Mouse (Mus musculus): ENCODE measurements around the gene Cd63.

Gene Cd63

DNA sequence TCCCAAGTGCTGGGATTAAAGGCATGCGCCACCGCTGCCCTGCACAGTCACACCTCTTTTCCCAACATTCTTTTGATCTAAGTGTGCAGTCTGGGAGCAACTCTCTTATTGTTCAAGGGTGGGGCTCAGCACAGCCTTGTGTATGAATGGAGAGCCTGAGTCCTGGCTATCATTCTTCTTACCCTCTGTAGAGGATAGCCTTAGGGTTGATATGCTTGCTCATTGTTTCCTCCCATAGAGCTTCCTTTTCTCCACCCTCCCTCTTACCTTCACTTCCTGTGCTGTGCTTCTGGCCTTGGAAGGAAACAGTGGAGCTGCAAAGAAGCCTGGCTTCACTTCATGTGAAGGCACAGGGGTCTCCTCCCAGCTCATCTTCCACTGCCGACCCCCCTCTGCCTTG lies at the start of gene Cd63:
Gene Cd63, plus strand, starts transcription at position 292 of the 400 bp plus-strand sequence.
- no peak for DNase-seq

DNA sequence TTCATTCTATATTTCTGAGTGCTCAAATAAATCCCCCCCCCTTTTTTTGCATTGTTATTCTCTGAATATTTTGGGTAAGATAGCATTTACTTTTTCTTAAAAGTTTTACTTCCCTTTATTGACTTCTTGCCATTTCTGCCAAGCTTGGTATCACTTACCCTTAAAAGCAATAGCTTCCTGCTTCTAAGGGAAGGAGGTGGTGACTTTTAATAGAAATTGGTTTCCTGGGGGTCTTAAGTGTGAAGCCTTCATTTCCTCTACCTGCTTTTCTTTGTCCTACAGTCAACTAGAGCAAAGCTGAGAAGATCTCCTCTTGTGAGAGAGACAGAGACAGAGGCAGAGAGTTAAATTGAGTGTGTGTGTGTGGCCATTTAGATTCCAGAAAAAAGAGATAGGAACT lies 39.6 kb upstream of the Cd63 start:
- no peak for DNase-seq

DNA sequence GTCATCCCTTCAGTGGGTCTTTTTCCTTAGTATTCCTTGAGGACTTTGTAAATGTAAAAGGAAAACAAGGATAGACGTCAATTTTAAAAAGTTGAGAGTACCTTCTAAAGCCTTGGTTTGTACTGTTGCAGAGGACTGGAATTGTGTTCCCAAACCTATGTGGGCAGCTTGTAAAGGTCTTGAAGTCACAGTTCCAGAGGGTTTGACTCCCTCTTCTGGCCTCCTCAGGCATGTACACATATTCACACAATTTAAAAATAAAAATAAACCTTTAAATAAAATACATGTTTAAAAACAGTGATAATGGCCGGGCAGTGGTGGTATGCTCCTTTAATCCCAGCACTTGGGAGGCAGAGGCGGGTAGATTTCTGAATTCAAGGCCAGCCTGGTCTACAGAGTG lies 34.7 kb upstream of the Cd63 start:
- no peak for DNase-seq

DNA sequence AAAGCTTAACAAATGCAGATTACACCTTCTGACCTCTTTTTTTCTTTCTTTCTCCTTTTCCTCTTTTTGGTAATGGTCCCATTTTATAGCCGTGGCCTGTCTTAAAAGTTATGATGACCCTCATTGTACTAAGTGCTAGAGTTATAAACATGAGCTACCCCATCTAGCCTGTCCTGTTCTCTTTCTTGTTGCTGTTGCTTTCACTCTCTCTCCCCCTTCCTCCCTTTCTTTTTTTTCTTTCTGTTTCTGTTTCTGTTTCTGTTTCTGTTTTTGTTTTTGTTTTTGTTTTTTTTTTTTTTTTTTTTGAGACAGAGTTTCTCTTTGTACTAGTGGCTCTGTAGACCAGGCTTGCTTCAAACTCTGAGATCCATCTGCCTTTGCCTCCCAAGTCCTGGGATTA lies 34.3 kb upstream of the Cd63 start:
- no peak for DNase-seq

DNA sequence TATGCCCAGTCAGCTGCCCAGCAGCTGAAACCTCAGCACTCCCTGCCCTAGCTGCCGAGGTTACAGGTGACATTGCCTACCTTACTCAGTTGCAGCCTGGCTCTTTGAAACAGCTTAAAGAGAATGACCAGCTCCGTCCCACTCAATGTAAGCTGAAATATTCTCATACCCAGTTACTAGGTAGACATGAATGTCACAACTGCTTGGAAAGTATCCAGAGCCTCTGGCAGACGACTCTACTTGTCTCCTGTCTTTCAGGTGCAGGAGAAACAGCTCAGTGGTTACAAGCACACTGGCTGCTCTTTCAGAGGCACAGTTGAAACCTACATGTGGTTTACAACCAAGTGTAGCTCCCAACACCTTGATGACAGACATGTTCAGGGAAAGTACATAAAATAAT lies 30.4 kb upstream of the Cd63 start:
- no peak for DNase-seq

DNA sequence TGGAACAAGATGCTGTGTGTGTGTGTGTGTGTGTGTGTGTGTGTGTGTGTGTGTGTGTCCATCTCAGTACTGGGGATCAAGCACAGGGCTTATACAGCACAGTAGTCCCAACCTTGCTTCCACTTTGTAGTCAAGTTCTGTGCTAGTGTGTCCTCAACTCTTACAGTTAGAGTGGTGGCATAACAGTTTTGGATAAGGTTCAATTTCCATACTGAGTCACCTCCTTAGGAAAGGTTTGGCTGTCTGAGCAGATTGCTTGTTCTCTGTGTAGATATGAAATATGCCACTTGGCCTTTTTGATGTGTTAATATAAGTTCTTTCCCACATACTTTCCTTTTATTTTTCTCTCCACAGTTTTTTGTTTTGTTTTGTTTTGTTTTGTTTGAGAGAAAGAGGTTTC lies 22.5 kb upstream of the Cd63 start:
- DNase-seq = no peak

DNA sequence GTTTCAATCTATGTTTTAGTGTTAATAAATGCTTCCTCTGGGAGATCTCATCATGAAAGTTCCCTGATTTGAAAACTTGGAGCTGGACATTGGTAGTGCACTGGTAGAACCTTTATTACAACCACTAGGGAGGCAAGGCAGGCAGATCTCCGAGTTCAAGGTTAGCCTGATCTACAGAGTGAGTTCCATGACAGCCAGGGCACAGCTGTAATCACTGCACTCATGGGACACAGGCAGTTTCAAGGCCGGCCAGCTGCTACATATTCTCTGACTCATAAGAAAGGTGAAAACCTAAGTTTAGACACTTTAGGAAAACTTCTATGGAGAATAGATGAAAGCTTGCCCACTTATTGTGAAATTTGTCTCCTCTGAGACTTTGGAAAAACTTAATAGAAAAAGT lies 22.0 kb upstream of the Cd63 start:
- no peak for DNase-seq

DNA sequence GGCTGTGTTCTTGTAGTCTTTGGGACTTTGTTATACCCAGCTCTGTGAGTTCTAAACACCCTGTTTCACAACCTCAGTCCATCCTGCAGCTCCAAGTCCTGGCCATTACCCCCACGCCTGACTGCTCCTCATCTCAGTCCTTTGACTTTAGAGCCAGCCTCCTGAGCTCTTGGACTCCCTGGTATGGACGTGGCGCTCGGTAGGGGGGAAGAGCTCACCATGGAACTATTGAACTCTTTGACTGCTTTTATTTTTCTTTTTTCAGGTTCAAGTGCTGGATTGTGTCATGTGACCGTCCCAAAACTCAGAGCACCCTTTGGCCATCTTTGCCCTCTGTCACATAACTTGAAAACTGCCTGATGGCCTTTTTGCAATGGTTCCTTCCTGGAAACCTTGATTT lies 18.7 kb upstream of the Cd63 start:
- no peak for DNase-seq

DNA sequence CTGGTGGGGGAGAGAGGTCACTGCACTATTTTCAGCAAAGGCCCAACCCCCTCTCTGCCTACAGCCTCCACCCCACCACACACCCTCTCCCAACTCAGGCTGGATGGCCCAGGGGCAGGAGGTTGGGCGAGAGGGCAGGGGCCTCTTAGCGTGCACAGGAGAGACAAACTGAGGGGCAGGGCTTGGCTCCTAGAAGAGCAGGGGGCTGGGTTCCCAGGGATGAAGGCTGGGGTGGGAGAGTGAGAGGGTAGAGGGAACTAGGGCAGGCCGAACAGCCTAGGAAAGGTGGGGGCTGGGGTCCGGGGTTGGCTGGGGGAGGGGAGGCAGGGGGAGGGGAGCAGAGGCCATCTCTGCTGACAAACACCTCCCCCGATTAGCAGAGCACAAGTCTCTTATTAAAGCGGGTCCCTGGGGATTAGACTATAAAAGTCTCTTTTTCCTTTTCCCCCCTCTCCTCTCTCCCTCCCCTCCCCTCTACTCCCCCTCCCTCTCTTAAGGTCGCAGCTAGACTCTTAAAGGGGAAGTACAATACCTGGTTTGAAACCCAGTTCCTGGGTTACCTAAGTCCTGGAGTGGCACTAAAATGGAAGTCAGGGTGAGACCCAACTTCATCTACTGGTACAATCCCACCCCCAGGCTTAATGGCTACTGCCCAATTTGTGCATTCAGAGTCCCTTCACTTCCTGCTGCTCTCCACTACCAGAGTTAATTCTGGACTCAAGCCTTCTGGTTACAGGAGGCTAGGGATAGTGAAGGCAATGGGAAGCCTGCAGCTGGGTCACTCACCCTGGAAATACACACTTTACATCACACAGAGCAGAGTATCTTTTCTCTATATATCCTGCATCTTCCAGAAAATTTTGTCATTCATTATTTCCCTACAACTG lies 11.6 kb upstream of the Cd63 start:
- DNase-seq = no peak

DNA sequence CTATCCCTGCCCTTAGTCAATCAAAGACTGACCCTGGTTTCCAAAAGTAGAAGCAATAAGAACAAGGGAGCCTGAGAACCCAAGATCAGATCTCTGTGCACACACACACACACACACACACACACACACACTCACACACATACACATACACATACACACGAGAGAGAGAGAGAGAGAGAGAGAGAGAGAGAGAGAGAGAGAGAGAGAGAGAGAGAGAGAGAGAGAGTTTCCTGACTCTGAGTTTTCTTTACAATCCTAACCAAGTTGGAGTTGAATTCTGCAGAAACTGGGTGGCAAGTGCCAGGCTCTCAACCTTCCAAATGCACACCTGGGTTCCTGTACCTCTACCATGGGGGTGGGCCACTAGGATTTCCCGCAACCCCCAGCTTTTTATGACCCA lies 10.9 kb upstream of the Cd63 start:
- no peak for DNase-seq

DNA sequence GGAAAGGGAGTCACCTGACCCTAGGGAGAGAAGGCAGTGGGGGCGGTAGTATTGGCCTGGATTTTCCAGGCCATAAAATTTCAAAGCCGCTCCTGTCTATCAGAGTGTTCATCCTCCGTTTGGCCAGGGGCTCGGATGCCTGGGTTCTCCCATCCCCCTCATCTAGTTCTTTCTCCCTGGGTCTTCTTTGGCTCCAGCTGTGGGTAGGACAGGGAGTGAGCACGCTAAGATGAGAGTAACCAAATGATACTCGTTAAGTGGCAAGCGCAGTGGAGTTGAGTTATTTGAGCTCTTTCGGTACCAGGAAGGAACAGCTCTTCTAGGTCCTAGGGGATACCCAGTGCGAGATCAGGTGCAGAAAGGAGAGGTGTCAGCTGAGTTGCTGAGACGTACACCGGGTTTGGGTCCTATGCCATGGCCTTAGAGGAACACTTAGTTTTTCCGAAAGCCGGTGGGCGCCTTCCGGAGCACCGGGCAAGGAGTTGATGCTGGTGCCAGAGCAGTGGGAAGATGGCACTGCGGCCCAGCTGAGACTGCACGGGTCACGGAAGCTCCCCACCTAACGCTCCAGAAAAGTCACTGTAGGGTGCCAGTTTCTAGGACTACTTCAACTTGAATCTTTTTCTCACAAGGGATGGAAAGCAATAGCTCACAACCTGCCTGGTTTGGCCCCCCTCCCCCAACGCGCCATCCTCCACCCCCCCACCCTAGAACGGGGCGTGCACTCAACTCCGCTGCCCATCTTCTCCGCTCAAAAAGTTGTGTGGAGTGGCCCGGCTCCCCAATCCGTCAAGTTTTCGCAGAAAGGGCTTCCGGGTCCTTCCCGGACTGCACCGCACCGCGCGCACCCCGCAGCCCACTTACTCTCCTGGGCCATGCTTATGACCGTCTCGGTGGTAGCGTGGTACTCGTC lies 10.2 kb upstream of the Cd63 start:
- no peak for DNase-seq

DNA sequence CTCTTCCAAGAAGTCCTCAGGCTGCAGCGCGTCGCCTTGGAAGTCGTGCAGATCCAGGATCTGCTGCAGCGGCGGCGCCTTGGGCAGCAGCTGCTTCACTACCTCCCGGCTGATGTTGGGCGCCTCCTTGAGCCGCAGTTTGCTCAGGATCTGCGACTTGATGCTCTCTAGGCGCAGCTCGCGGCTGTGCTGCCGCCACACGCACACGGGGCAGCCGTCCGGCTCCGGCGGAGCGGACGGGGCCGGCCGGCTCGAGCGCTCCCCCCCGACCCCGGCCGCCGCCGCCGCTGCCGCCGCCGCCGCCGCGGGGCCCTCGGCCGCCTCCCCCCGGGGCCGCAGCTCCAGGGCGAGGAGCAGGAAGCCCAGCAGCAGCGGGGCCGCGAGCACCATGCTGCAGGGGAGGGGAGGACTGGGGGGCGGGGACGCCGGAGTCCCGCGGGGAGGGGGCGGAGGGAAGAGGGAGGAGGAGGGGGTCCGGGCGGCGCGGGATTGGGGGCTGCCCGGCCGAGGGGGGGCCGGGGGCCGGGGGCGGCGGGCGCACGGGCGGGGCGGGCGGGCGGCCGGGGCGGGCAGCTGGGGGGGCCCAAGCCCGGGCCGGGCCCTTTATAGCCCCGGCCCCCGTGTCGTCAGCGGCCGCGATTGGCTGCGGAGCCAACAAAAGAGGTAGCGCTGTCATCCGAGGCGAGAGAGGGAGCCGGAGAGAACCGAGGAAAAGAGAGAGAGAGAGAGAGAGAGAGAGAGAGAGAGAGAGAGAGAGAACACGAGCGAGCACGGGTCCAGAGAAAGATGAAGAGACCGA lies 9.3 kb upstream of the Cd63 start, which contains the start of gene Gdf11:
Gene Gdf11, minus strand, starts transcription at position 423 of the 799 bp plus-strand sequence.
- DNase-seq = peak; percentile 53

DNA sequence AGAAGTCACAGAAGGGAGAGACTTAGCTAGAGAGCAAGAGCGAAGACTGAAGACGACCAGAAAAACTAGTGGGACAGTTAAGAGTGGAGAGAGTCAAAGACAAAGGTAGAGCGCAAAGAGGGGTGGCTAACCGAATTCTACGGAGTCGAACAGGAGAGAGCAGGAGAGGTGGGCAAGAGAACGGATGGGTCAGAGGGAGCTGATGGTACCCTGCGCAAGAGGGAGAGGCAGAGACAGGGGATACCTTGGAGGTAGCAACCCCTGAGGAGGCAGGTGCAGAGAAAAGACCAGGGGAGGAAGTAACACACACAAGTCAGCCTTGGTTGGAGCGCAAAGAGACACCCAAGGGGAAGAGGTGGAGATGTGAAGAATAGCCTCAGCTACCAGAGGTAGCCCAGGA lies 8.5 kb upstream of the Cd63 start:
- DNase-seq = no peak

DNA sequence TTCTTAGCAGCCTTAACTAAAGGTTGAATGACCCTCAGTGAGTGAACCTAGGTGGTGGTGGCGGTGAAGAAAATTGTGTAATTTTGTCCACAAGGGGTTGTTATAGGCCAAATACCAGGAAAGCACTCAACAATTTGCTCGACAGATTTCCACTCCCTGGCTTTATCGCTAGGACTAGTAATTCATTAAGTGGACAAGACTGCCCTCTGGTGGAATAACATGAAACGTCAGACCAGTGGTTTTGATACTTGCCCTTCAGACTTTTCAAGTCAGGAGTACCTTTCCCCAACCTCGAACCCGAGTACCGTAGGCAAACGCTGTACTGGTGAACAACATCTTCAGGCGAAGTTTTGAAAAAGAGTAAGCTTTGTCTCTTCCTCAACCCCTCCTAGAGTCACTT lies 5.4 kb upstream of the Cd63 start:
- peak; percentile 88 for DNase-seq

DNA sequence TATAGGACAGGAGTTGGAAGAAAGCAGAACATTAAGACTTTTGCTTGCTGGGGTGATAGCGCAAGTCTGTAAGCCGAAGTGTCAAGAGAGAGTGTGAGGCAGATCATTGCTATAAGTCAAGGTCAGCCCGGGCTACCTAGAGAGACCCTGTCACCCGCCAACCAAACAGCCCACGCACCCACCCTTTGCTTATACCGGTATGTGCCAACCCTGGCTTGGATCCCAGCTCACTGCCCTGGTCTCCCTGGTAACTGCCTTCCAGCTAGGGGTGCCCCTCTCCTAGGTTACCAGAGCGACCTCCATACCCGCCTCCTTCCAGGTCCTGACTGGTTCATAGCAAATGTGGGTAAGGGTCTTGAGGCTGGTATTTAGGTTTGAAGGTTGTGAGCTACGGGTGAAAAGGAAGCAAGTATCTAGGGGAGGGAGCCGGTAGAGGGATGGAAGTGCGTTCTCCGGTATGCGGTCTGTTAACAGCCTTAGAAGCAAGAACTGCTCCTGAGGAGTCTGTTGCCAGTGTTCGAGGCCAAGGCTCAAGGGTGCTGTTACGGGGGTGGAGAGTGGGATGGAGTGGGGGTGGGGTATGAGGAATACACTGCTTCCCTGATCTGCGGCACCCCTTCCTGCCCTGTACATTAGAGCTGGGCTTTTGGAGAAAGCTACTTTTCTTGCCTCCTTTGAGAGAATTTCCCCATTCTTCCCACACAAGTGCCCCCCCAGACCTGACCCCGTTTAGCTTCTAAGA lies 4.7 kb upstream of the Cd63 start:
- no peak for DNase-seq

DNA sequence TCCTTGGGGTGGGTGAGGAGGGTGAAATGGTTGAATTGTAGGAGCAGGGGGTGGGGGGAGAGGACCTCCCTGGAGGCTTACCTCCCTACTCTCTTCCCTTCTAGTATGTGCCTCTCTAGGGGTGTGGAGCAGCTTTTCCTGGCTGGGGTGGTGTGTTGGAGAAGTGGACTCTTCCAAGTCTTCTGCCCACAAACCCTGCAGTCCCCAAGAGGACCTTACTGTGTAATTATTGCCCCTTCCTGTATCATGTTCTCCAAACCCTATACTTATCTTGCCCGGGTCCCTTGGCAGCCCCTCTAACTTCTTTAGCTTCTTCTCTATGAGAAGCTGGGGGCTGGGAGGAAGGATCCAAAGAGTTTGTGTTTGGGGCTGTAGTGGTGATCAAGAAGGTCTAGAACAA lies 4.0 kb upstream of the Cd63 start:
- no peak for DNase-seq

DNA sequence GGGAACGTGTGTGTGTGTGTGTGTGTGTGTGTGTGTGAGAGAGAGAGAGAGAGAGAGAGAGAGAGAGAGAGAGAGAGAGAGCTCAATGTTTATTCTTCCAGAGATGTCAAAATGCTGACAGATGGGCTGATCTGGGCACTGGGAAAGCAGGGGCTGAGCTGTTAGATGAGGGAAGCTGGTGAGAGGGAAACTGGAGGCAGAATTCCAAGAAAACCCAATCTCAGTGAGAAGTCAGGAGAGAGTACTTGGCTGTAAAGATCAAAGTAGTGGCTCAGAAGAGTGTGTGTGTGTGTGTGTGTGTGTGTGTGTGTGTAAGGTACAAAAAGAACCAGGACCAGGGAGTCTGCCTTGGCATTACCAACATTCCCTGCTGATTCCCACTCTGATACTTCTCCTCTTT lies 3.3 kb upstream of the Cd63 start:
- no peak for DNase-seq

DNA sequence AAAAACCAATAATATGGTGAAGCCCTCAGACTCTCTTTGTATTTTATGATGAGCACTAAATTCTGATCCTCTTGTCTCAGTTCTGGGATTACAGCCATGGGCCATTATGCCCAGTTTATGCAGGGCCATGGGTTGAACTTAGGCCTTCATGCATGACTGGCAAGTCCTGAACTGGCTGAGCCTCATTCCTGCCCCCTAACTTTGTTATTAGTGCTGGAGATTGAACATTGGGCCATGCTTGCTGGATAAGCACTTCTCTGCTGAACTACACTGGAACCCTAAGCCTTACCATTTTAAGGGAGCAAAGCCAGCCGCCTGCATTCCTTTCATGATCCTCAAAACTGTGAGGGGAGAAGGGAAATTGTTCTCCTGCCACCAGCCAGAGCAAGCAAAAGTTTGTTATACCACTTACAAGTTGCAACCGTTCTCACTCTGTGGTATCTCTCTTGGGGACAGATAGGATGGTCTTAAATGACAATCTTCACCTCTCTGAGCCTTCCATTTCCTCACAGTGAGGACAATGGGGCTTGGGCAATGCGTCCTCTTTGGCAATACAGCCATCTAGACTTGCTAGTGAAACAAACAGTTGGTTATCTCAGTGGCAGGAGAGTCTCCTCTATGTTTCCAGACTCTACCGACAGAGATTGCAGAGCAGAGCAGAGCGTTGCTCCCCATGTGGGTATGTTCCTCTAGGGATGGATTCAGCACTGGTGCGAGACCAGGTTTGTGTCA lies 864 bp upstream of the Cd63 start:
- no peak for DNase-seq

DNA sequence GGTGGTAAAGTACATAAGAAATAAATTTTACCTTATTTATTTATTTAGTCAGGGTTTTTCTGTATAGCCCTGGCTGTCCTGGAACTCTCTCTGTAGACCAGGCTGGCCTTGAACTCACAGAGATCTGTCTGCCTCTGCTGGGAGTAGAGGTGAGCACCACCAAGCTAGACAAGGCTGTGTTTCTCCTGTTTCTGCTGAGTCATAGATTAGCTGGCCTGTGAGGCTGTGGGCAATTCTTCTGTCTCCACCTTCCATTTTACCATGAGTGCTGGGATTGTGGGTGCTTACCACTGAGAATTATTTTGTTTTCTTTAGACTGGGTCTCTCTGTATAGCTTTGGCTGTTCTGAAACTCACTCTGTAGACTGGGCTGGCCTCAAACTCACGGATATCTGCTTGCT lies 620 bp downstream of the Cd63 start:
- DNase-seq = no peak

DNA sequence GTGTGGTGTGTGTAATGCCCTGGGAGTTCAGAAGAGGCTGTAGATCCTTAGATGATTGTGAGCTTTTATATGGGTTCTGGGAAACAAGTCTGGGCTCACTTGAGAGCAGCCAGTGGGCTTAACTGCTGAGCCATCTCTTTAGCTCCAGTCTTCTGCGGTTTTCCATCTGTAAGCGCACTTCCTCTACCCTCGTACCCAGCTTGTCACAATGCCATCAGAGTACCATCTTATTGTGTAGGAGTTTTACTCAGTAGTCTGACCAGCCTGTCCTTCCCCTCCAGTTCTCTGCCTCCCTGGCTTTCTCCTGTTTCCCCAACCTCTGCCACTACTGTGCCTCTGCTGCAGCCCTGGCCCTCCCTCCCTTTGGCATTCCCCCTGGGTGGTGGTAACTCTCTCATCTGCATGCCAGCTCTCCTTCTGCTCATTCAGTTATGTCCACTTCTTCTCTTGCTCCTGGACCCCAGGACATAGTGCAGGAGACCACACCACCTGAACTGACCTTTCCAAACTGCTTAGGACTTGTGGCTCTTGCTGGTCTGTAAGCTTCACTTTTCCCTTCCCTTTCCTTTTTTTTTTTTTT lies 1.7 kb downstream of the Cd63 start:
- no peak for DNase-seq

DNA sequence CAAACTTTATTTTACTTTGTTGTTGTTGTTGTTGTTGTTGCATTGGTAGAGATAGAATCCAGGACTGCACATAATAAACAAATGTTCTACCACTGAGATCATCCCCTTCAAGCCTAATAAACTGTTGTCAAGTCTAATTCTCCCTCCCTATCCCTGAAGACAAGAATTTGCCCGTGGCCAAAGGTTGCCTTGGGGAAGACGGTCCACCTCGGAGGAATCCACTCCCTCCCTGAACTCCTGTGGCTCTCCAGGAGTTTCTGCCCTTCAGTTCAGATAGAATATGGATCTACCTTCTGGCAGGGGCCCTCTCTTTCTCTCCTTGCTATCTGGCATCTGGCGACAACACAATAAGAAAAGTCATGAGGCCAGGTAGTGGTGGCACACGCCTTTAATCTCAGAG lies 4.0 kb downstream of the Cd63 start:
- no peak for DNase-seq

All from lung, postnatal 14 days (tissue).